Mouse (Mus musculus) hindbrain, embryonic 12.5 days (tissue): ENCODE measurements around the gene Aldh9a1. TPM values are rescaled to one million over a fixed set of nuclear protein-coding genes. Genes with fewer than 3 reads are reported as not detected.
A peak's percentile ranks its signal among the peaks of the same experiment; 100 is the strongest.

ENCODE experiments used
- ATAC-seq: fragments of 200-750 bp; cut with Nextera tagmentation; 2 replicates; pipeline ENCODE4 v1.8.0; 2017; ENCODE audit warnings: moderate TSS enrichment; ENCODE audit not compliant: low FRiP score
- H3K27ac ChIP-seq: fragments of 300-500 bp; sonication (generic); 2 replicates; pipeline ENCODE4 v1.5.1; 2016; ENCODE audit warnings: mild to moderate bottlenecking
- H3K27me3 ChIP-seq: fragments of 300-500 bp; sonication (generic); 2 replicates; pipeline ENCODE4 v1.6.1; 2016; ENCODE audit warnings: mild to moderate bottlenecking
- H3K36me3 ChIP-seq: fragments of 300-500 bp; sonication (generic); 2 replicates; pipeline ENCODE4 v1.6.1; 2016; ENCODE audit warnings: mild to moderate bottlenecking
- H3K4me1 ChIP-seq: fragments of 300-500 bp; sonication (generic); 2 replicates; pipeline ENCODE4 v1.6.1; 2016
- H3K4me2 ChIP-seq: fragments of 300-500 bp; sonication (generic); replicated peaks from 2 replicates; pipeline ENCODE4 v1.6.1; 2016; ENCODE audit warnings: mild to moderate bottlenecking
- H3K4me3 ChIP-seq: fragments of 300-500 bp; sonication (generic); 2 replicates; pipeline ENCODE4 v1.5.1; 2016; ENCODE audit warnings: mild to moderate bottlenecking
- H3K9ac ChIP-seq: fragments of 300-500 bp; sonication (generic); 2 replicates; pipeline ENCODE4 v1.6.1; 2016; ENCODE audit warnings: mild to moderate bottlenecking, moderate library complexity
- H3K9me3 ChIP-seq: fragments of 300-500 bp; sonication (generic); replicated peaks from 2 replicates; pipeline ENCODE4 v1.6.1; 2016; ENCODE audit warnings: mild to moderate bottlenecking
- WGBS: fragments of 180-500 bp; shearing (Covaris S2); methylation state at CpG from one replicate; pipeline ENCODE4 v1.1.7; 2016; 5-methylcytosine and 5-hydroxymethylcytosine counted together
- polyA plus RNA-seq: library from polyadenylated mRNA; unstranded; fragments of >200 nt; fragmentation: Nextera tagmentation; extraction: Ambion mirVana; gene quantifications from 2 replicates; pipeline ENCODE4 v1.2.1, GENCODE M21; 2016

The Aldh9a1 gene
- polyA plus RNA-seq, 1 experiment from 2014 or later: 39.3 TPM

GRCm38 (mm10) chr1:167358731-167359130 is 8.9 kb downstream of the Aldh9a1 start:
- Histone ChIP-seq H3K4me2 (no peak overlapping the region), H3K9ac (no peak overlapping the region), H3K4me1 (no peaks in the 10 kb centered on the region), H3K36me3 (peaks cover 30% of the 10 kb centered on the region; the same call in 1 of the 2 replicates), H3K27me3 (no peaks in the 10 kb centered on the region), H3K9me3 (no peaks in the 10 kb centered on the region), H3K4me3 (no peak overlapping the region), H3K27ac (no peak overlapping the region)
- 84% methylated on average over 9 of the region's 9 CpGs for WGBS
- ATAC-seq: no peak

GRCm38 (mm10) chr1:167360268-167360667 is 10.5 kb downstream of the Aldh9a1 start:
- Histone ChIP-seq H3K27me3 (no peaks in the 10 kb centered on the region), H3K4me2 (no peak overlapping the region), H3K9me3 (no peaks in the 10 kb centered on the region), H3K9ac (no peak overlapping the region), H3K4me1 (no peaks in the 10 kb centered on the region), H3K4me3 (no peak overlapping the region), H3K36me3 (peaks cover 24% of the 10 kb centered on the region; the same call in 1 of the 2 replicates), H3K27ac (no peak overlapping the region)
- no peak for ATAC-seq
- 64% methylated on average over 4 of the region's 4 CpGs for WGBS

- Histone ChIP-seq H3K4me3 (no peak overlapping the region), H3K4me1 (no peaks in the 10 kb centered on the region), H3K9ac (no peak overlapping the region), H3K36me3 (peaks cover 36% of the 10 kb centered on the region), H3K27ac (no peak overlapping the region), H3K9me3 (no peaks in the 10 kb centered on the region), H3K4me2 (no peak overlapping the region), H3K27me3 (no peaks in the 10 kb centered on the region)
- WGBS: 82% methylated on average over 4 of the region's 4 CpGs
- no peak for ATAC-seq
These were observed 13.0 kb downstream of the Aldh9a1 start for GRCm38 (mm10) chr1:167362819-167363218.

- Histone ChIP-seq H3K4me2 (no peak overlapping the region), H3K9me3 (no peaks in the 10 kb centered on the region), H3K36me3 (peaks cover 36% of the 10 kb centered on the region), H3K4me3 (no peak overlapping the region), H3K27ac (no peak overlapping the region), H3K27me3 (no peaks in the 10 kb centered on the region), H3K4me1 (no peaks in the 10 kb centered on the region), H3K9ac (no peak overlapping the region)
- ATAC-seq: no peak
- WGBS: 72% methylated on average over 5 of the region's 5 CpGs
These were observed 13.5 kb downstream of the Aldh9a1 start for GRCm38 (mm10) chr1:167363322-167363721.

- Histone ChIP-seq H3K9ac (no peak overlapping the region), H3K4me3 (no peak overlapping the region), H3K4me1 (no peaks in the 10 kb centered on the region), H3K27me3 (no peaks in the 10 kb centered on the region), H3K27ac (no peak overlapping the region), H3K9me3 (no peaks in the 10 kb centered on the region), H3K36me3 (peaks cover 33% of the 10 kb centered on the region), H3K4me2 (no peak overlapping the region)
- WGBS: 92% methylated on average over 7 of the region's 7 CpGs
- no peak for ATAC-seq
These were observed 16.0 kb downstream of the Aldh9a1 start for GRCm38 (mm10) chr1:167365808-167366207.

- H3K9me3 ChIP-seq: no peaks in the 10 kb centered on the region
These were observed 16.8 kb downstream of the Aldh9a1 start for GRCm38 (mm10) chr1:167366621-167367020.

GRCm38 (mm10) chr1:167368018-167368417 is 18.2 kb downstream of the Aldh9a1 start:
- H3K27me3 ChIP-seq: no peaks in the 10 kb centered on the region
- no peaks in the 10 kb centered on the region for H3K9me3 ChIP-seq
- H3K4me2 ChIP-seq: no peak overlapping the region
- H3K27ac ChIP-seq: no peak overlapping the region
- no peak overlapping the region for H3K9ac ChIP-seq
- no peaks in the 10 kb centered on the region for H3K4me1 ChIP-seq
- WGBS: 93% methylated on average over 4 of the region's 4 CpGs
- peaks cover 25% of the 10 kb centered on the region for H3K36me3 ChIP-seq
- H3K4me3 ChIP-seq: no peak overlapping the region
- ATAC-seq: no peak

More at GRCm38 (mm10) chr1:167366621-167367020, 16.8 kb downstream of the Aldh9a1 start:
- H3K4me2 ChIP-seq: no peak overlapping the region
- no peak overlapping the region for H3K4me3 ChIP-seq
- no peak for ATAC-seq
- H3K4me1 ChIP-seq: no peaks in the 10 kb centered on the region
- no peaks in the 10 kb centered on the region for H3K27me3 ChIP-seq
- no peak overlapping the region for H3K9ac ChIP-seq
- H3K36me3 ChIP-seq: peaks cover 27% of the 10 kb centered on the region
- 90% methylated on average over 6 of the region's 6 CpGs for WGBS
- no peak overlapping the region for H3K27ac ChIP-seq

- H3K9me3 ChIP-seq: no peaks in the 10 kb centered on the region
- no peaks in the 10 kb centered on the region for H3K4me1 ChIP-seq
- no peak for ATAC-seq
- no peak overlapping the region for H3K4me2 ChIP-seq
- WGBS: 86% methylated on average over 7 of the region's 7 CpGs
- H3K4me3 ChIP-seq: no peak overlapping the region
- no peak overlapping the region for H3K27ac ChIP-seq
- peaks cover 25% of the 10 kb centered on the region for H3K36me3 ChIP-seq
- H3K27me3 ChIP-seq: no peaks in the 10 kb centered on the region
- no peak overlapping the region for H3K9ac ChIP-seq
These were observed 18.7 kb downstream of the Aldh9a1 start for GRCm38 (mm10) chr1:167368513-167368912.

GRCm38 (mm10) chr1:167369905-167370304 is 20.1 kb downstream of the Aldh9a1 start:
- Histone ChIP-seq H3K9me3 (no peaks in the 10 kb centered on the region), H3K4me2 (no peak overlapping the region), H3K27ac (no peak overlapping the region), H3K4me1 (peaks cover 8% of the 10 kb centered on the region; the same call in 1 of the 2 replicates), H3K9ac (no peak overlapping the region), H3K36me3 (peaks cover 19% of the 10 kb centered on the region), H3K27me3 (no peaks in the 10 kb centered on the region), H3K4me3 (no peak overlapping the region)
- 13% methylated on average over 7 of the region's 7 CpGs for WGBS
- 0 out of 2 replicates have a peak, but pooled peaks have one; percentile 24 for ATAC-seq

- H3K4me1 ChIP-seq: peaks cover 8% of the 10 kb centered on the region; the same call in 1 of the 2 replicates
- H3K4me2 ChIP-seq: no peak overlapping the region
- H3K9ac ChIP-seq: no peak overlapping the region
- 92% methylated on average over 7 of the region's 7 CpGs for WGBS
- no peak overlapping the region for H3K4me3 ChIP-seq
- ATAC-seq: no peak
- no peak overlapping the region for H3K27ac ChIP-seq
- no peaks in the 10 kb centered on the region for H3K9me3 ChIP-seq
- H3K36me3 ChIP-seq: peaks cover 14% of the 10 kb centered on the region; the same call in 1 of the 2 replicates
- no peaks in the 10 kb centered on the region for H3K27me3 ChIP-seq
These were observed 22.9 kb downstream of the Aldh9a1 start for GRCm38 (mm10) chr1:167372739-167373138.

- H3K4me1 ChIP-seq: peaks cover 8% of the 10 kb centered on the region; the same call in 1 of the 2 replicates
- no peak overlapping the region for H3K9ac ChIP-seq
- 0 out of 2 replicates have a peak overlapping the region, but pooled peaks have one; percentile 11 for H3K4me2 ChIP-seq
- peak; percentile 73; the same call in 1 of the 2 replicates for ATAC-seq
- no peaks in the 10 kb centered on the region for H3K9me3 ChIP-seq
- peaks cover 12% of the 10 kb centered on the region; the same call in 1 of the 2 replicates for H3K36me3 ChIP-seq
- H3K27me3 ChIP-seq: no peaks in the 10 kb centered on the region
- no peak overlapping the region for H3K4me3 ChIP-seq
- no peak overlapping the region for H3K27ac ChIP-seq
- 18% methylated on average over 15 of the region's 15 CpGs for WGBS
These were observed 24.4 kb downstream of the Aldh9a1 start for GRCm38 (mm10) chr1:167374003-167374784.

GRCm38 (mm10) chr1:167374942-167375341 is 25.2 kb downstream of the Aldh9a1 start:
- no peak for ATAC-seq

More at GRCm38 (mm10) chr1:167374942-167375341, 25.2 kb downstream of the Aldh9a1 start:
- Histone ChIP-seq H3K27me3 (no peaks in the 10 kb centered on the region), H3K9me3 (no peaks in the 10 kb centered on the region), H3K27ac (no peak overlapping the region), H3K4me3 (no peak overlapping the region), H3K4me1 (peaks cover 8% of the 10 kb centered on the region; the same call in 1 of the 2 replicates), H3K4me2 (no peak overlapping the region), H3K36me3 (peaks cover 10% of the 10 kb centered on the region; the same call in 1 of the 2 replicates), H3K9ac (no peak overlapping the region)
- 62% methylated on average over 2 of the region's 2 CpGs for WGBS
